Mouse (Mus musculus) stomach, embryonic 16.5 days (tissue): Measurements from ENCODE around the gene Tespa1. TPM values are rescaled to one million over a fixed set of nuclear protein-coding genes. Genes with fewer than 3 reads are reported as not detected.
"Not testable (repeated sequence)": the region's sequence is repeated elsewhere in the genome, so short reads cannot be mapped to it uniquely, and the experiment has no call there.

Experiments used
- ATAC-seq: fragments of 200-750 bp; cut with Nextera tagmentation; 2 replicates; pipeline ENCODE4 v1.8.0; 2017; ENCODE audit warnings: moderate number of reproducible peaks, moderate TSS enrichment; ENCODE audit not compliant: insufficient read depth, low FRiP score
- H3K27ac ChIP-seq: fragments of 300-500 bp; sonication (generic); 2 replicates; pipeline ENCODE4 v1.5.1; 2014; ENCODE audit warnings: low read length
- H3K27me3 ChIP-seq: fragments of 300-500 bp; sonication (generic); 2 replicates; pipeline ENCODE4 v1.6.1; 2014; ENCODE audit warnings: low read length, control low read depth, mixed read lengths; ENCODE audit not compliant: control insufficient read depth, insufficient read depth
- H3K36me3 ChIP-seq: fragments of 300-500 bp; sonication (generic); 2 replicates; pipeline ENCODE4 v1.6.1; 2014; ENCODE audit warnings: low read length; ENCODE audit not compliant: control insufficient read depth, insufficient read depth
- H3K4me1 ChIP-seq: fragments of 300-500 bp; sonication (generic); 2 replicates; pipeline ENCODE4 v1.6.1; 2014; ENCODE audit warnings: low read length, control low read depth, mixed read lengths; ENCODE audit not compliant: control insufficient read depth, insufficient read depth
- H3K4me2 ChIP-seq: fragments of 300-500 bp; sonication (generic); 2 replicates; pipeline ENCODE4 v1.6.1; 2014; ENCODE audit warnings: low read depth, low read length, mixed read lengths
- H3K4me3 ChIP-seq: fragments of 300-500 bp; sonication (generic); replicated peaks from 2 replicates; pipeline ENCODE4 v1.5.1; 2014; ENCODE audit warnings: mild to moderate bottlenecking, low read length
- H3K9ac ChIP-seq: fragments of 300-500 bp; sonication (generic); 2 replicates; pipeline ENCODE4 v1.6.1; 2014; ENCODE audit warnings: low read length
- H3K9me3 ChIP-seq: fragments of 300-500 bp; sonication (generic); replicated peaks from 2 replicates; pipeline ENCODE4 v1.6.1; 2016; ENCODE audit warnings: low read length, control low read depth; ENCODE audit not compliant: control insufficient read depth
- WGBS: fragments of 180-500 bp; shearing (Covaris S2); extraction: QIAGEN DNeasy Blood & Tissue Kit; methylation state at CpG from one replicate; pipeline ENCODE4 v1.1.7; 2014; 5-methylcytosine and 5-hydroxymethylcytosine counted together
- polyA plus RNA-seq: library from polyadenylated mRNA; unstranded; fragments of >200 nt; fragmentation: Nextera tagmentation; extraction: Ambion mirVana; gene quantifications from 2 replicates; pipeline ENCODE4 v1.2.1, GENCODE M21; 2015

Gene Tespa1
- polyA plus RNA-seq, 1 experiment from 2014 or later = 1.6 TPM

DNA sequence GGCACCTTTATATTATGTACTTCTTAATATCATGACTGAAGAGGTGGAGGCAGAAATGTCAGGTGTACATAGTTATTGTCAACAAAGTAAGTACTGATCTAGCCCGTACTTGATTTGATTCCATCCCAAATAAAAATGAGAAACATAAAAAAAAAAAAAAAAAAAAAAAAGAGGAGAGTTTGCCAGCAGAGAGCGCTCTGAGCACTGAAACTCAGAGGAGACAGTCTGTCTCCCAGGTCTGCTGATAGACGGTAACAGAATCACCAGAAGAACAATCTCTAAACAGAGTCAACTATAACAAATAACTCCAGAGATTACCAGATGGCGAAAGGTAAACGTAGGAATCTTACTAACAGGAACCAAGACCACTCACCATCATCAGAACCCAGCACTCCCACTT, 18.5 kb upstream of the Tespa1 start:
- H3K9me3 ChIP-seq, H3K4me1 ChIP-seq, H3K27ac ChIP-seq, ATAC-seq, H3K4me3 ChIP-seq, H3K27me3 ChIP-seq, H3K36me3 ChIP-seq, H3K4me2 ChIP-seq, H3K9ac ChIP-seq: not testable (repeated sequence)
- WGBS = 73% methylated on average over 3 of the region's 5 CpGs

DNA sequence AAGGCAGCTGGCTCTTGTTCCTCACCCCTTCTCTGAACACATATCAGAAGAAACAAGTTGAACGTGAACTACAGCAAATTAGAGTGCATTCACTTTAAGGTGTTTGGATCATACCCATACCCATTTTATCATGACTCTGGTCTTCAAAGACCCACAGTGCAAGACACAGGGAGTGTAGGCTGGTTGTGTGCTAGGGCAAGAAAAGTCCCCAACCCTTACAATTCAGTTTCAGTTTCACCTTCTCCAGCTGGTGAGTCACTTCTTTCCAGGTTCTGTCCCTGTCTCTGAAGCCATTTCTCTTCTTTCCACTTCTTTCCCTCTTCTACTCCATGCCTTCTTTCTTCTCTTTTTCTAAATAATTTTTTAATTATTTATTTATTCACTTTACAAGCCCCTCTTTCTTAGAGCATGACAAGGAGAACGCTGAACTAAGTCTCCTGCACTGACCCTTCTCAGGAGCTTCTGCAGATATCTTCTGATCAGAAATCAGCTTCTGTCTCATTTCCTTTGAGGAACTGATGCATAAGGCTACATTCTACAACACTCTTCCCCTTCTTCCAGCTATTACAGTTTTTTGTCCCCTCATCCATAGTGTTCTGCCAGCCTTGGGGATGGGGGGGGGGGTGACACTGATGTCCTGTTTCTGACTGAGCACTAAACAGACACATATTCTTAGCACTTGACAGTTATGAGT, 11.0 kb upstream of the Tespa1 start:
- Histone ChIP-seq H3K9me3 (no peaks in the 10 kb centered on the region), H3K4me1 (no peaks in the 10 kb centered on the region), H3K27me3 (no peaks in the 10 kb centered on the region), H3K9ac (no peak overlapping the region), H3K27ac (no peak overlapping the region), H3K4me2 (no peak overlapping the region), H3K36me3 (no peaks in the 10 kb centered on the region), H3K4me3 (no peak overlapping the region)
- ATAC-seq = no peak
- 83% methylated on average over 2 of the region's 2 CpGs for WGBS

DNA sequence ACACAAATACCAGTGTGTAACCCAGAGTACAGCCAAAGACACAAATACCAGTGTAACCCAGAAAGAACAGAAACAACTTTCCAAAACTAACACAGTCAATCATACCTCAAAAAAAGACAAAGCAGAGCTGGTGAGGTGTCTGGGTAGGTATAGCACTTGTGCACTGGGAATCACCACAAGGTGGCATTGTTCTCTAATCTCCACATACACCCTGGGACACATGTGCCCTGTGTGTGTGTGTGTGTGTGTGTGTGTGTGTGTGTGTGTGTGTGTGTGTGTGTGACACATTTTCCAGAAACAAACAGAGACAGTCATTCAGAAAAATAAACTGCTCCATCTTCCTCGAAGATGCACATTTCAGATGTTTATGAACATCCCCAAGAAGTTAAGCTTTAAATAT, 9.1 kb upstream of the Tespa1 start:
- Histone ChIP-seq H3K9me3 (no peaks in the 10 kb centered on the region), H3K36me3 (no peaks in the 10 kb centered on the region), H3K4me2 (no peak overlapping the region), H3K27me3 (no peaks in the 10 kb centered on the region), H3K27ac (no peak overlapping the region), H3K4me1 (no peaks in the 10 kb centered on the region), H3K9ac (no peak overlapping the region), H3K4me3 (no peak overlapping the region)
- ATAC-seq = no peak
- WGBS = 49% methylated on average over 1 of the region's 1 CpGs

DNA sequence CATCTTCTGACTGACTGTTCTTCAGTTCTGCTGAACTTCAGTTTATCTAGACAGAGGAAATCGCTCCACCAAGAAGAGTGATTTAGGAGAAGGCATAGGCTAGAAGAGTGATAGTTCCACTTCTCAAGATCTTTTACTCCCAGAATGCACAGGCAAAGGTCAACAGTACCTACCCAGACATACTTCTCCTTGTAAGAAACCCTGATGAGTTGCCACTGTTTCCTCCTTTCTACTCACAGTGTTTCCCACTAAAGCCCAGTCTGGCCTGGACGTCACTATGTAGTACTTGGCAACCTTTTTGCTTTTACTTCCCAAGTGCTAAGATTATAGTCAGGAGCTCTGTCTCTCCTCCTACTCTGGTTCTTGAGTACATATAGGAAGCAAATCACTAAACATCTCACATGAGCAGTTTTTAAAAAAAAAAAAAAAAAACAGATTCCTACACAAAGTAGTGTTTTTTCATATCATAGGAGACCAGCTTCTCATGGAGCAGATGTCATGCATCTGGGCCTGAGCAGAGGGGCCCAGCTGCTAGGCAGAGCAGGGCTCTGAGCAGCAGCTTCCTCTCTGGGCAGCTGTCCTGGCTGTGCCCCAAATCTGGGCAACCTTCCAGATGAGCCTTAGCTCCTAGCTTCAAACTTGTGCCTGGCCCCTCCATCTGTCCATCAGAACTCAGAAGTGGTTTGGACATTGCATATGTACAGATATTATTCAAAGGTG, 8.4 kb upstream of the Tespa1 start:
- Histone ChIP-seq H3K4me2 (no peak overlapping the region), H3K9ac (no peak overlapping the region), H3K27ac (no peak overlapping the region), H3K27me3 (no peaks in the 10 kb centered on the region), H3K9me3 (no peaks in the 10 kb centered on the region), H3K4me3 (no peak overlapping the region), H3K4me1 (no peaks in the 10 kb centered on the region), H3K36me3 (no peaks in the 10 kb centered on the region)
- 60% methylated on average over 2 of the region's 2 CpGs for WGBS
- ATAC-seq = peak; percentile 66; the same call in 1 of the 2 replicates

DNA sequence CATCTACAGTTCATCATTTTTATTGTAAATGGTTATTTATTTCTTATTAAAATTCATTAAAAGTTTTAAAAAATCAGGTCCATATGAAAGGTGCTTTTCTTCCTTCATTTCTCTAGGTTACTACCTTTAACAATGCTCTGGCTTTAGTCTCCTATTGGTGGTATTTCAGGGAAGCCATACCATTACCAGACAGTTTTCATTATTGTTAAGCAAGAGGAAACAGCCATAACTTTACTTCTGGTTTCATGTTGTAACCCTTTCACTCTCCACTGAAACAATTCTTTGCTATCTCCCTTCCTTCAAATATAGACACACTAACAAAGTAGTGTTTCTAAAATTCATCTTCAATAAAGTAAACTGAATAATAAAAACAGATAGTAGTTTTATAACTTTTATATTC, 6.8 kb upstream of the Tespa1 start:
- Histone ChIP-seq H3K4me2 (no peak overlapping the region), H3K27ac (no peak overlapping the region), H3K4me3 (no peak overlapping the region), H3K9me3 (no peaks in the 10 kb centered on the region), H3K27me3 (no peaks in the 10 kb centered on the region), H3K9ac (no peak overlapping the region), H3K4me1 (no peaks in the 10 kb centered on the region), H3K36me3 (no peaks in the 10 kb centered on the region)
- ATAC-seq = no peak

DNA sequence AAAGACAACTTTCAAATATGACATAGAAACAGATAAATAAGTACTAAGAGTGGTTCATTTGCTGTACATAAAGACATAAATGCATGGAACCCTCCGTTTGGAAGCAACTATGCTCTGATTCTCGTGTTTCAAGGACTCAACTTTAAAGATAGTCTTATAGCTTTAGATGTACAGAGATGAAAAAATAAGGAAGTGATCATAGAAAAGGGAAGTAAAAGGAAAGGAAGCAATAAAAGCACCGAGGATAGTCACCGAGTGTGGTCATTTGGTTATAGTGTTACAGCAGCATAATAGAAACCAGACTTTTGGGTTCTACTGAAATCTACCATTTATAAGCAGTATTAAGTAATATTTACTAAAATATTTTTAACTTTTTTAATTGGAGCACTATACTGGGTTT, 4.0 kb upstream of the Tespa1 start:
- WGBS = 65% methylated on average over 4 of the region's 4 CpGs
- Histone ChIP-seq H3K9me3 (no peaks in the 10 kb centered on the region), H3K4me1 (no peaks in the 10 kb centered on the region), H3K27ac (no peak overlapping the region), H3K9ac (no peak overlapping the region), H3K27me3 (no peaks in the 10 kb centered on the region), H3K4me2 (no peak overlapping the region), H3K4me3 (no peak overlapping the region), H3K36me3 (no peaks in the 10 kb centered on the region)
- ATAC-seq = no peak

DNA sequence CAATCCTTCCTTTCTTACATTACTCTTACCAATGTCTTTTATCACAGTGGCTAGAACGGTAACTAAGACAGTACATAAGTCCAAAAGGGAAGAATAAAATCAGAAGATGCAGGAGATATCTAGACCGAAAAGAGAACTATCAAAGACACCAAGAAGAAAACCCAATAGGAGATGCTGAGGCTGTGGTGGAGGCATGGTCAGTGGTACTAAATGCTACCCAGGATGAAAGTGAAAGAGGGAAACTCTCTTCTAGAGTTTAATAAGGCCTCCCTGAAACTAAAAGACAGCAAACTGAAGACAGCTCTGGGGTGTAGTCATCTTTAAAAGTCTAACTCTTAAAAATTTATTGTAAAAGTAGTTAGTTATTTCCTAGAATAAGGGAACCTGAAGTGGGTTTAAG, 2.0 kb upstream of the Tespa1 start:
- ATAC-seq = no peak
- no peak overlapping the region for H3K4me3 ChIP-seq

DNA sequence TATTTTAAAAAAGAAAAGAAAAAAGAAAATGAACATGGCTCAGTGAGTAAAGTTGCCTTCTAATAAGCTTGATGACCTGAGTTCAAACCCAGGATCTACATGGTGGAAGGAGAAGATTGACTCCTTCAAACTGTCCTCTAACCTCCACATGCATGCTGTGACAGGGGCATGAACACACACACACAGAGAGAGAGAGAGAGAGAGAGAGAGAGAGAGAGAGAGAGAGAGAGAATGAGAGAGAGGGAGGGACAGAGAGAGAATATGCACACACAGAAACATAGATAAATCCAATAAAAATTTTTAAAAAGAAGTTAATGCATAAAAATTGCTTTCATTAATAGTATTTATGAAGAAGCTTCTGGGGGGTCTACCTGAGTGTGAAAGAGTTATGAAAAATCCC, 608 bp upstream of the Tespa1 start:
- Histone ChIP-seq H3K4me3 (no peak overlapping the region), H3K36me3 (no peaks in the 10 kb centered on the region), H3K9ac (no peak overlapping the region), H3K27me3 (no peaks in the 10 kb centered on the region), H3K4me2 (no peak overlapping the region), H3K9me3 (no peaks in the 10 kb centered on the region), H3K4me1 (no peaks in the 10 kb centered on the region), H3K27ac (no peak overlapping the region)
- no peak for ATAC-seq

More for the DNA sequence above, 2.0 kb upstream of the Tespa1 start:
- Histone ChIP-seq H3K9ac (no peak overlapping the region), H3K4me2 (no peak overlapping the region), H3K36me3 (no peaks in the 10 kb centered on the region), H3K9me3 (no peaks in the 10 kb centered on the region), H3K4me1 (no peaks in the 10 kb centered on the region), H3K27me3 (no peaks in the 10 kb centered on the region), H3K27ac (no peak overlapping the region)
- 88% methylated on average over 2 of the region's 2 CpGs for WGBS

DNA sequence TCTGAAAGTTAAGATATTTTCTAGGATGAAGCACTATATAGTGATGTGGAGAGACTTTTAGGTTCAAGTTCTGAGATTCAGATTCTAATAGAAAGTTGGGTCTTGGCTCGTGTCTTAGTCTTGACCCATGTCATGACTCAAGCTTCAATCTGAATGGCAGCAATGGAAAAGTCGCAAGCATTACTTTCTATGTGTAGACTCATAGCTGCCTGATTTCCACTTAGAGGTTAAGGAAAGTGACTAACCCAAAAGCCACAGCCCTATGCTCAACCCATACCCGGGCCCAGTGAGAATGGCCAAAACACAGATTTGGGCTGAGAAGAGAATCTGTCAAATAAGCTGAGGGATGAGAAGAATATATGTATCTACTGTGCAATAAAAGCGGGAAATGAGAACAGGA, 1.6 kb downstream of the Tespa1 start:
- H3K4me2 ChIP-seq = no peak overlapping the region
- 86% methylated on average over 4 of the region's 4 CpGs for WGBS
- no peak overlapping the region for H3K4me3 ChIP-seq
- H3K36me3 ChIP-seq = no peaks in the 10 kb centered on the region
- H3K4me1 ChIP-seq = no peaks in the 10 kb centered on the region
- no peak for ATAC-seq
- no peak overlapping the region for H3K9ac ChIP-seq
- H3K9me3 ChIP-seq = no peaks in the 10 kb centered on the region
- H3K27ac ChIP-seq = no peak overlapping the region
- no peaks in the 10 kb centered on the region for H3K27me3 ChIP-seq
